ENCODE assay signal across 2 mouse cellular contexts in genomic region chr4:147232279-147232678, GRCm38 (mm10).
A peak's percentile ranks its signal among the peaks of the same experiment; 100 is the strongest.
DNase-seq lines count a peak whose midpoint lies in the region; TF ChIP-seq lines count a peak whose summit lies in the region.
"Not testable (repeated sequence)": the region's sequence is repeated elsewhere in the genome, so short reads cannot be mapped to it uniquely, and the experiment has no call there.

No protein-coding gene starts in this region.

- H3K27me3 ChIP-seq in E14TG2a.4 (ENCODE audit: insufficient read depth, low read length): not testable (repeated sequence)

- peak overlapping the region; percentile 49 for H3K4me3 ChIP-seq in E14TG2a.4 (replicated peaks; ENCODE audit: low read length)

- H3K9me3 ChIP-seq in E14TG2a.4 (ENCODE audit: low read length): not testable (repeated sequence)

- H3K36me3 ChIP-seq in E14TG2a.4 (ENCODE audit: insufficient read depth, low read length): peaks cover 49% of the 10 kb centered on the region

- not testable (repeated sequence) for TF ChIP-seq CTCF in E14TG2a.4 (conservative IDR thresholded peaks at IDR 0.05; ENCODE audit: low read length)

- peak; percentile 88 for DNase-seq in heart, adult 11 months

- H3K4me1 ChIP-seq in E14TG2a.4 (replicated peaks; ENCODE audit: low read depth, low read length): peaks cover 25% of the 10 kb centered on the region
